Mouse (Mus musculus) megakaryocyte, embryonic 14.5 days (primary cell): ENCODE results near the gene Larp1.

Experiments
- FLI1 ChIP-seq: IDR thresholded peaks from 2 replicates; pipeline ENCODE4 v1.6.1; 2012; ENCODE audit warnings: low read length, inconsistent platforms, mixed read lengths
- GATA1 ChIP-seq: IDR thresholded peaks from 3 replicates; pipeline ENCODE4 v1.6.1; 2012; ENCODE audit warnings: mixed read lengths, low read length, inconsistent platforms, borderline replicate concordance

- TF ChIP-seq GATA1, result no peak
- TF ChIP-seq FLI1, result no peak
Measured at GRCm38 (mm10) chr11:58046438-58046837, 37.6 kb downstream of the Larp1 start.
